Mouse (Mus musculus): ENCODE measurements around the gene Herpud1.

GRCm38 (mm10) chr8:94409523-94409922 lies 23.3 kb downstream of the Herpud1 start:
- TF ChIP-seq CTCF (IDR thresholded peaks at IDR 0.05; ENCODE audit: low read depth, low read length): no peak
- no peak for TF ChIP-seq POLR2A (IDR thresholded peaks at IDR 0.05; ENCODE audit: extremely low read depth, insufficient read depth, low read length)

All from liver, adult 2 months (tissue).